Mouse (Mus musculus): ENCODE results near the gene Ccdc148. TPM values are rescaled to one million over a fixed set of nuclear protein-coding genes. Genes with fewer than 3 reads are reported as not detected.

The Ccdc148 gene
- total and polyA plus RNA-seq, 2 experiments from 2014 or later: 0.46 to 0.56 TPM

GRCm38 (mm10) chr2:59129023-59129422 is 31.5 kb downstream of the Ccdc148 start:
- 58% methylated on average over 7 of the region's 7 CpGs for WGBS
- no peaks in the 10 kb centered on the region for H3K4me1 ChIP-seq (ENCODE audit: control insufficient read depth, insufficient read depth)
- no peak overlapping the region for H3K4me3 ChIP-seq (ENCODE audit: low read depth, low read length)
- ATAC-seq (ENCODE audit: insufficient read depth, low read depth) (no peak), DNase-seq (ENCODE audit: low spot score) (no peak)
- TF ChIP-seq EP300 (IDR thresholded peaks at IDR 0.05; ENCODE audit: low read depth) (no peak), CTCF (IDR thresholded peaks at IDR 0.05; ENCODE audit: low read depth) (no peak)
- H3K27me3 ChIP-seq (ENCODE audit: control insufficient read depth, insufficient read depth, low read length): no peaks in the 10 kb centered on the region
- H3K9me3 ChIP-seq (replicated peaks; ENCODE audit: control insufficient read depth, low read length): no peaks in the 10 kb centered on the region
- no peak overlapping the region for H3K9ac ChIP-seq (replicated peaks; ENCODE audit: low read depth, low read length)
- H3K27ac ChIP-seq (ENCODE audit: low read depth): no peak overlapping the region
- H3K4me2 ChIP-seq (ENCODE audit: low read depth, low read length): no peak overlapping the region
- H3K36me3 ChIP-seq (replicated peaks; ENCODE audit: control insufficient read depth, insufficient read depth, low read length): no peaks in the 10 kb centered on the region

GRCm38 (mm10) chr2:59055615-59056145 is 104.8 kb downstream of the Ccdc148 start:
- no peak overlapping the region for H3K9ac ChIP-seq (replicated peaks; ENCODE audit: low read depth, low read length)
- no peaks in the 10 kb centered on the region for H3K4me1 ChIP-seq (ENCODE audit: control insufficient read depth, insufficient read depth)
- no peak overlapping the region for H3K4me3 ChIP-seq (ENCODE audit: low read depth, low read length)
- H3K9me3 ChIP-seq (replicated peaks; ENCODE audit: control insufficient read depth, low read length): no peaks in the 10 kb centered on the region
- no peak for TF ChIP-seq EP300 (IDR thresholded peaks at IDR 0.05; ENCODE audit: low read depth)
- no peak for TF ChIP-seq CTCF (IDR thresholded peaks at IDR 0.05; ENCODE audit: low read depth)
- no peak overlapping the region for H3K27ac ChIP-seq (ENCODE audit: low read depth)
- no peak for ATAC-seq (ENCODE audit: insufficient read depth, low read depth)
- DNase-seq (ENCODE audit: low spot score): no peak
- 72% methylated on average over 5 of the region's 5 CpGs for WGBS
- H3K36me3 ChIP-seq (replicated peaks; ENCODE audit: control insufficient read depth, insufficient read depth, low read length): no peaks in the 10 kb centered on the region
- H3K4me2 ChIP-seq (ENCODE audit: low read depth, low read length): no peak overlapping the region
- H3K27me3 ChIP-seq (ENCODE audit: control insufficient read depth, insufficient read depth, low read length): no peaks in the 10 kb centered on the region

DNA sequence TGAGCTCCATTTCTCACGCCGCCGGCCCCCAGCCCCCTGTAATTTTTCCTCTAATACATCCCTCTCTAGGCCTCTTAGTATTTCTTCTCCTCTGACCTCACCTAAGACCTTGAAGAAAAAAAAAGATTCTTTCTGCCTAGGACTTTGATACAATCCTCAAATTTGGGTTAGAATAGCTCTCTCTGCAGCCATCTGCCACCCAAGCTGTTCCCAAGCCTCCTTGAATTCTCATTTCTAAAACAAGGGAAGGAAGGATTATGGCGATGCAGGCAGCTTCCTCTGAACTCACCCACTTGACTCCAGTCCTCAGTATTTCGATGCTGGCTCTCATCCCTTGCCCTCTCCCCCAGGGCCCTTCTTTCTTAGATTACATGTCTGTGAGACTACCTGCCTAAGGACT is 106.1 kb downstream of the Ccdc148 start:
- Histone ChIP-seq H3K9me3 (replicated peaks; ENCODE audit: control insufficient read depth, low read length) (no peaks in the 10 kb centered on the region), H3K4me3 (ENCODE audit: low read depth, low read length) (no peak overlapping the region), H3K27me3 (ENCODE audit: control insufficient read depth, insufficient read depth, low read length) (no peaks in the 10 kb centered on the region), H3K27ac (ENCODE audit: low read depth) (no peak overlapping the region), H3K9ac (replicated peaks; ENCODE audit: low read depth, low read length) (no peak overlapping the region), H3K4me1 (ENCODE audit: control insufficient read depth, insufficient read depth) (peaks cover 5% of the 10 kb centered on the region; the same call in 1 of the 2 replicates), H3K4me2 (ENCODE audit: low read depth, low read length) (no peak overlapping the region), H3K36me3 (replicated peaks; ENCODE audit: control insufficient read depth, insufficient read depth, low read length) (no peaks in the 10 kb centered on the region)
- 74% methylated on average over 5 of the region's 5 CpGs for WGBS
- TF ChIP-seq CTCF (IDR thresholded peaks at IDR 0.05; ENCODE audit: low read depth) (no peak), EP300 (IDR thresholded peaks at IDR 0.05; ENCODE audit: low read depth) (no peak)
- no peak for ATAC-seq (ENCODE audit: insufficient read depth, low read depth)
- no peak for DNase-seq (ENCODE audit: low spot score)

DNA sequence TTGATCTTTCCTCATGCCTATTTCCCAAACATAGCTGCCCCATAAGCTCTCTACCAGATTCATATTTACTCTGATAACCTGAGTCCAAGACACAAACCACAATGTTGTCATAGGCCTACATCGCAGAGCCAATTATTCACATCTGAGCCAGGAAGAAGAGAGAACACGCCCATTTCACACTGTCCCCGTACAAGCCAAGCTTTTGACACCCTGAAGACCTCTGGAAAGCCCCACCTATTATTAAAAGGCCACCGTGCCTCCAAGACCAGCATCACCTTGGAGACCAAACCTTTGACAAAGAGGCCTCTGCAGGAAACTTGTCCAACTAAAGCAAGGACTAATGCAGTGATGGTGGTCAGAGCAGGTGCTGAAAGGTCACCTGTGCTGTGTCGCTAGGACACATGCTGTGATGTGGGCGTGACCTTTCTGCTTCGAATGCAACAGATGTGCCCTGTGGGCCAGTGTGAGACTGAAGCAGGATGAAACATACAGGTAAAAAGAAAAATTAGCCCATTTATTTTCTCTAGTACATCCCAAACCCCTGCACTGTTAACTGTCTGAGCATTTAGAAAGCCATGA is 106.9 kb downstream of the Ccdc148 start:
- ATAC-seq (ENCODE audit: insufficient read depth, low read depth): no peak
- H3K36me3 ChIP-seq (replicated peaks; ENCODE audit: control insufficient read depth, insufficient read depth, low read length): no peaks in the 10 kb centered on the region
- H3K4me1 ChIP-seq (ENCODE audit: control insufficient read depth, insufficient read depth): peaks cover 5% of the 10 kb centered on the region; the same call in 1 of the 2 replicates
- H3K27me3 ChIP-seq (ENCODE audit: control insufficient read depth, insufficient read depth, low read length): no peaks in the 10 kb centered on the region
- H3K9me3 ChIP-seq (replicated peaks; ENCODE audit: control insufficient read depth, low read length): no peaks in the 10 kb centered on the region
- 57% methylated on average over 7 of the region's 7 CpGs for WGBS
- DNase-seq (ENCODE audit: low spot score): no peak
- H3K4me3 ChIP-seq (ENCODE audit: low read depth, low read length): no peak overlapping the region
- no peak overlapping the region for H3K27ac ChIP-seq (ENCODE audit: low read depth)
- TF ChIP-seq EP300 (IDR thresholded peaks at IDR 0.05; ENCODE audit: low read depth) (no peak), CTCF (IDR thresholded peaks at IDR 0.05; ENCODE audit: low read depth) (no peak)
- no peak overlapping the region for H3K4me2 ChIP-seq (ENCODE audit: low read depth, low read length)
- H3K9ac ChIP-seq (replicated peaks; ENCODE audit: low read depth, low read length): no peak overlapping the region

GRCm38 (mm10) chr2:59050245-59050824 is 110.1 kb downstream of the Ccdc148 start:
- peaks cover 5% of the 10 kb centered on the region; the same call in 1 of the 2 replicates for H3K4me1 ChIP-seq (ENCODE audit: control insufficient read depth, insufficient read depth)
- H3K9ac ChIP-seq (replicated peaks; ENCODE audit: low read depth, low read length): no peak overlapping the region
- H3K4me3 ChIP-seq (ENCODE audit: low read depth, low read length): no peak overlapping the region
- no peak for TF ChIP-seq CTCF (IDR thresholded peaks at IDR 0.05; ENCODE audit: low read depth)
- TF ChIP-seq EP300 (IDR thresholded peaks at IDR 0.05; ENCODE audit: low read depth): no peak
- DNase-seq (ENCODE audit: low spot score): no peak
- WGBS: 51% methylated on average over 8 of the region's 8 CpGs
- H3K36me3 ChIP-seq (replicated peaks; ENCODE audit: control insufficient read depth, insufficient read depth, low read length): no peaks in the 10 kb centered on the region
- no peaks in the 10 kb centered on the region for H3K9me3 ChIP-seq (replicated peaks; ENCODE audit: control insufficient read depth, low read length)
- no peaks in the 10 kb centered on the region for H3K27me3 ChIP-seq (ENCODE audit: control insufficient read depth, insufficient read depth, low read length)
- peak overlapping the region; percentile 6; the same call in 1 of the 2 replicates for H3K27ac ChIP-seq (ENCODE audit: low read depth)
- ATAC-seq (ENCODE audit: insufficient read depth, low read depth): 0 out of 2 replicates have a peak, but pooled peaks have one; percentile 33
- peak overlapping the region; percentile 4; the same call in 1 of the 2 replicates for H3K4me2 ChIP-seq (ENCODE audit: low read depth, low read length)
